Mouse (Mus musculus) heart, adult 8-10 months (tissue): ENCODE results near the gene Ak8. TPM values are rescaled to one million over a fixed set of nuclear protein-coding genes. Genes with fewer than 3 reads are reported as not detected.
A peak's percentile ranks its signal among the peaks of the same experiment; 100 is the strongest.

Experiments used
- DNase-seq: peaks from one replicate; pipeline ENCODE4 v3.0.0; 2022; ENCODE audit warnings: low spot score
- total RNA-seq, 4 experiments: library from RNA; stranded (reverse); gene quantifications; 2 replicates each; pipeline ENCODE4 v1.2.4; 2022

Ak8 gene
- under 1 TPM in 1 of 4 experiments, not detected in 3; 0.26 TPM for total RNA-seq

- peak; percentile 65 for DNase-seq
These were observed at the start of gene Ak8, which contains the start of gene Spaca9 for GRCm38 (mm10) chr2:28699361-28700335. Gene Ak8 (plus strand): TSS chr2:28700164. Gene Spaca9 (minus strand): TSS chr2:28699727.

DNA sequence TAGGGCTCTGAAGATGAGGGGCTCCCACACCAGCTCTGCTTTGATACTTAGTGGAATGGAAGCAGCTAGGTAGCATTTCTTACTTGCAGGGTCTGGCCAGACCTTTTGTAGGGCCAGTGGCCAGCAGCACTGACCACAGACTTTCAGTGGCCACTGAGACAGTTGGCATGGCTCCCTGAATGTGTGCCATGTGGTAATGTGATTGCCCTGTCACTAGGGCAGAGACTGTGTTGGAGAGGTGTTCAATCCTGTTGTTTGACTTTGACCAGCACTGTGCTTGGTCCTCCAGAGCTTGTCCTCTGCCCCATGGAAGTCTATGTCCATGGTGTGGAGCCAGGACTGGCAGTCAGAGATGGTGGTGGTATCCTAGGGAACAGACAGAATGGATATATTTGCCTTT is 49.4 kb upstream of the Ak8 start:
- no peak for DNase-seq

DNA sequence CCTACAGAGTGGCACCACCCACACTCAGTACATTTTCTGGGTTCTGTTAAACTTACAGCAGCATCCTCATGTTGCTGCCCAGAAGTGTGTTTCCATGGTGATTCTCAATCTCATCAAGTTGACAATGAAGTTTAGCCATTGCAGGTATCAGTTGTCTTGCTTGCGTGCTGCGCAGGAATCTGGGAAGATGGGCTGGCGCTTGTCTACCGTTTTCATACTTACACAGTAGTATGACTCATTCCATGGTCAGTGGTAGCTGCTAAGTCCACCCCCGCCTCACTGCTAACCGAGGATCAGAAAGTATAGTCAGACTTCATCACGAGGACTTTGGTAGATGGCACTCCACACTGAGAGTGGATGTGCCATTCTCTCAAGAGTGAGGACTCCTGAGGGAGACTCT is 46.6 kb upstream of the Ak8 start:
- no peak for DNase-seq

GRCm38 (mm10) chr2:28654295-28654694 is 45.7 kb upstream of the Ak8 start:
- no peak for DNase-seq

DNA sequence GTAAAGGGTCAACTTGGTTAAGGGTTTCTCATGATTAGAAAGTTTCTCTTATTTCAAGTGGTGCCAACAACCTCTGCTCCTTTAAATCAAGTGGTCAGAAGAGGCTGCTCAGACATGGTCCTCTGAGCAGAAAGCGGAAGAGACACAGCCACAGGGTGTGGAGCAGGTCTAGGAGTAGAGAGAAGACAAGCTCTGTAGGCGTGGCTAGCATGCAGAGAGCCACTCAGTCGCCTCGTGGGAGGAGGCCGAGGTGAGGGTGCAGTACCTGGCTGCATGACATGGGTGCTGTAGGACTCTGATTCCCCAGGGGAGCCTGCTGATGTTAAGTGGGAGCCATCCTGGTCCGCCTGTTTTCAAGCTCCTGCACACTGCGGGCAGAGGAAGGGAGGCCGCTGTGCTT is 43.7 kb upstream of the Ak8 start:
- DNase-seq = no peak

GRCm38 (mm10) chr2:28662891-28663290 is 37.1 kb upstream of the Ak8 start:
- no peak for DNase-seq

GRCm38 (mm10) chr2:28665818-28666217 is 34.1 kb upstream of the Ak8 start:
- no peak for DNase-seq

DNA sequence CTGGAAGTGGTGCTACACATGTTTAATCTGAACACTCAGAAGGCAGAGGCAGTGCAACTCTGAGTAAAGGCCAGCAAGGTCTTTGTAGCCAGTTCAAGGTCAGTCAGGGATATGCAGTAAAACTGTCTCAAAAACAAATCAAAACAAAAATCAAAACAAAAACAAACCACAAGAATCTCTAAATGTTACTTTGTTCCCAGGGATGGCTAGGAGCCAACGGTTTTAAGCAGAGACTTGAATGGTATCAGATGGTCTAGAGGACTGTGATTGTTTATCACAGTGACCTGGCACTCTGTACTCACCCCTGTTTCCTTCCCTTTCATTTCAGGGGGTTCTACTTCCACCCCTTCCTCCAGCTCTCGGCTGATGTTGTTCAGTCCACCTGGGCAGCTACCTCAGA is 28.5 kb upstream of the Ak8 start:
- DNase-seq = no peak

- no peak for DNase-seq
These were observed 24.0 kb upstream of the Ak8 start for GRCm38 (mm10) chr2:28676005-28676404.

DNA sequence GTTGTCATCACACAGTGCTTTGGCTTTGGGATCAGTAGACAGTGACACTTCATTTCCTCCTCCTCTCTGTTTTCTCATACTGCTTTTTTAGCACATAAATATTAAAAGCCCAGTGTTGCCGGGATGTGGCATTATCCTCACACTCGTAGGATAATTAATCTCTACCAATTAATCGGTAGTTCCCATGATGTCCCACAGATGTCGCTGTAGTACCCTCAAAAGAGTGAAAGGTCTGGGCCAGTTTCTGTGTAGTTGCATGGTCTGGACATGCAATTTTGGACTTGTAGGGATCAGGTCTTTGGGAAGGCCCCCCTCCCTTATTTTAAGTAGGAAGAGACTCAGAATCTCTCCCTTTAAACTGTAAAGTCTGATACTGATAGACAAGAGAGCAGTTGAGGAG is 19.3 kb upstream of the Ak8 start:
- DNase-seq = no peak

GRCm38 (mm10) chr2:28681718-28682117 is 18.2 kb upstream of the Ak8 start:
- DNase-seq = peak; percentile 17

DNA sequence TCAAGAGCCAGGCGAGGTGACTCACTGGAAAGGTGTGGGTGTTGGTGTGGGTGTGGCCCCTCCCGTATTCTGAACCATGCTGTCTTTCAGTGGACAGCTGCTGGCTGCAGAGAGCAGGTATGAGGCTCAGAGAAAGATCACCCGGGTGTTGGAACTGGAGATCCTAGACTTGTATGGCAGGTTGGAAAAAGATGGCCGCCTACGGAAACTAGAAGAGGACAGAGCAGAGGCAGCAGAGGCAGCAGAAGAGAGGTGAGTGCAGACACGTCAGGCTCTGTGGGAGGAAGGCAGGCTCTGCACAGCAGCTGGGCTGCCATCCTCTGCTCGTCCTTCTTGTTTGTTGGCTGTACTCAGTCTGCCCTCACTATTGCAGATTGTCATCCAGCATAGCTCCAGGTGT is 14.1 kb upstream of the Ak8 start:
- no peak for DNase-seq

GRCm38 (mm10) chr2:28688431-28688830 is 11.5 kb upstream of the Ak8 start:
- no peak for DNase-seq

GRCm38 (mm10) chr2:28692692-28693091 is 7.3 kb upstream of the Ak8 start:
- no peak for DNase-seq

- DNase-seq = no peak
These were observed 1.4 kb upstream of the Ak8 start for GRCm38 (mm10) chr2:28698566-28698965.

DNA sequence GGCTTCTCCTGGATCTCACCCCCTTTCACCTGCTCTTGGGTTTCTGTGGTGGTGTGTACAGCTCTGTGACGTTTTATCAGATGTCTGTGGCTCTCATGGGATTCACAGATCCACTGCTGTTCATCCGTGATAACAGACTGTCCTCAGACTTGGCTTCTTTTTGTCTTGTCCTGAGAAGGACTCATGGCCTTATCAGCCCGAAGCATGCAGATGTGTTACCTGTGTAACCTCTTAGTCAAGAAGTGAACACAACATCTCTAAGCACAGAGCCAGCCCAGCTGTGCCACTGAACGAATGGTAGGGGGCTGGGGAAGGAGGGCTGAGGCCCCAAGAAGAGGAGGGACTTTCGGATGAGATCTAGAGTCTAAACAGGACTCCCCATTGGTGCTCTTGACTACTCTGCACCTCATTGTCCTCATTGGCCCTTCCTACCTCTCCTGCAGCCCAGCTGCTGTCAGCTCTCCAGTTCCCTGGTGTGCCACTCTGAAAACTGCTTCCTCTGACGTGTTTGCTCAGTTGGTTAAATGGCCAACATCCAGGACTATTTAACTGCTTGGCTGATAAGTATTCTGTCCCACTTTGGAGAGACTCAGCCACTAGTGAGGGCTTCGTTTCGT is 1.8 kb downstream of the Ak8 start:
- no peak for DNase-seq

DNA sequence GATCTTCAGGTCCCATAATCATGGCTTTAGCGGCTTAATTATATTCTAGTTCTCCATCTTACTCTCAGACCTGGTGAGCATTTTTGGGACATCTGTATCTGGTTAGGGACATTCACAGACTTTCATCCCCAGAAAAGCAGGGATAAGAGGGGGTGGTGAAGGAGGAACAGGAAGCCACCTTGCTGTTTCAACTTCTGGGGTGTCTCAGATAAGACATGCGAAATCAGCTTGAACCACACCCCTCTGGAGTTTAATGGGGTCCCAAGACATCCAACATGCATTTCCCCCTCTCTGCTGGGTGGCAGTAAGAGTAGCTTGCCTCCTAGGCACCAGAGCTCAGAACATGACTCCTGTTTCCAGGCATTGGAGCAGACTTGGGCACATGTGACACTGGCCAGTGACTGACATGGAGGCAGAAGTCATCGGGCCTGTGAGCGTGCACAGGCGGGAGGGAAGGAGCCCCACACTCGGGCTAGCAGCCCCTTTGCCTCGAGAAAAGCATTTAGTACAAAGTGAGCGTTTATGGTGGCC is 6.2 kb downstream of the Ak8 start:
- no peak for DNase-seq

DNA sequence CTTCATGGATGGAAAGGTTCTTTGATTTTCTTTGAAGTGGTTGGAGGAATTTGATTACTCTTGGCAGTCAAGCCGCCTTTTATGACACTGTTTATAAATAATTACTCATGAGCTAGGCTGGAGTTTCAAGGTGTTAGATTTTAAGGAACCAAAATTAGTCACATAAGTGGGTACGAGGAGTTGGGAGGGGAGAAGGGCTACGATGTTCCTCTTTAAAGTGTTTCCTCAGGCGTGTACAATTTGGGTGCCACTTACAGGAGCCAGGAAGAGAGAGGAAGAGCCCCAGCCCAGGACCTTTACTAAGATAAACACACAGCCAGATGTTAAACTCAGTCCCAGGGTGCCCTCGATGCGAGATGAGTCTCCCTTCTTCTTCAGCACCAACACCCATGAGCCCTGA is 6.8 kb downstream of the Ak8 start:
- no peak for DNase-seq

GRCm38 (mm10) chr2:28713036-28713435 is 13.1 kb downstream of the Ak8 start:
- DNase-seq = no peak

- no peak for DNase-seq
These were observed 22.5 kb downstream of the Ak8 start for GRCm38 (mm10) chr2:28722419-28722818.

- no peak for DNase-seq
These were observed 23.9 kb downstream of the Ak8 start for GRCm38 (mm10) chr2:28723912-28724311.

DNA sequence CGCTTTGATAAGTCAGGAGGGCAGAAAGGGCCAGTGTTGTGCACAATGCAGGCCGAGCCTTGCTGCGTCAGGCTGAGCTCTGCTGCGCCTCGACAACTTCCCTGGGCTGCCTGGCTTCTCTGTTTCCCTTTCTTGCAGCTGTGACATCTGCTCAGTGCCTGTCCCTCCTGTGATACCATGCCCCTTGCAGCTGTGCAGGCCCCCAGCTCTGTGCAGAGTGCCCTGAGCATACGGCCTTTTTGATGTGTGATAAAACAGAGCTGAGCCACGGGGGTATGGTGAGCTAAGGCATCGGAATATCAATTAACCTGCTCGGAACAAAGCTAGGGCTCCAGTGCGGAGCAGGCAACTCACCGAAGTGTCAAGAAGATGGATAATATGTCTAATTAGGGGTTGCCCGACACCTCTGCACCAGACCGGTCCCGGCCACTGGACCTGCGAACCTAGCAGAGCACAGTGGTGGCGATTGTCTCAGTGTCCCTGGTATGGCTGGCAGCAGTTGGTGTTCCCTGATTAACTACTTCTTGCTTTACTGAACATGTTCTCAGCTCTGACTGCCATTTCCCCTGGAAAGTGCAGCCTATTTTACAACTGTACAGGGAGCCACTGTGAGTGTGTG is 27.9 kb downstream of the Ak8 start:
- no peak for DNase-seq
